Mouse (Mus musculus) thymus, postnatal 10 days (tissue): ENCODE measurements at regions not wholly inside any gene's neighbourhood (a gene's known extent, or its start where the extent isn't known, plus 50 kb on each side); places are given as distances from the start of the nearest gene placed in this dataset.

Source experiments
- DNase-seq, 2 experiments: peaks; one replicate each; pipeline ENCODE4 v3.0.0; 2021; ENCODE audit warnings: low spot score in 2 of 2

- DNase-seq, result no peak
These were observed 54.0 kb upstream of the Cerkl start for GRCm38 (mm10) chr2:79510485-79511094.

GRCm38 (mm10) chr2:79511108-79511507 lies 54.5 kb upstream of the Cerkl start:
- no peak for DNase-seq

GRCm38 (mm10) chr2:79511676-79512323 lies 55.2 kb upstream of the Cerkl start:
- DNase-seq, result peak in 1 of 2 experiments; percentile 44

GRCm38 (mm10) chr2:79512374-79512773 lies 55.8 kb upstream of the Cerkl start:
- no peak for DNase-seq

GRCm38 (mm10) chr2:79513726-79514125 lies 57.1 kb upstream of the Cerkl start:
- DNase-seq, result no peak

GRCm38 (mm10) chr2:79518046-79518750 lies 61.6 kb upstream of the Cerkl start:
- no peak for DNase-seq

GRCm38 (mm10) chr2:79519799-79520449 lies 63.3 kb upstream of the Cerkl start:
- no peak for DNase-seq

- DNase-seq, result no peak
These were observed 66.9 kb upstream of the Cerkl start for GRCm38 (mm10) chr2:79523441-79523840.

- DNase-seq, result no peak
These were observed 70.9 kb upstream of the Cerkl start for GRCm38 (mm10) chr2:79527529-79527928.

GRCm38 (mm10) chr2:79528347-79528990 lies 71.9 kb upstream of the Cerkl start:
- DNase-seq, result no peak

- no peak for DNase-seq
These were observed 72.6 kb upstream of the Cerkl start for GRCm38 (mm10) chr2:79529185-79529584.

- DNase-seq, result no peak
These were observed 76.1 kb upstream of the Cerkl start for GRCm38 (mm10) chr2:79532610-79533160.

GRCm38 (mm10) chr2:79537126-79537875 lies 80.7 kb upstream of the Cerkl start:
- DNase-seq, result no peak

- DNase-seq, result no peak
These were observed 83.8 kb upstream of the Cerkl start for GRCm38 (mm10) chr2:79540384-79540783.

GRCm38 (mm10) chr2:79542191-79542980 lies 85.8 kb upstream of the Cerkl start:
- no peak for DNase-seq

- DNase-seq, result no peak
These were observed 86.9 kb upstream of the Cerkl start for GRCm38 (mm10) chr2:79543456-79543855.

GRCm38 (mm10) chr2:79543948-79544792 lies 87.6 kb upstream of the Cerkl start:
- no peak for DNase-seq

GRCm38 (mm10) chr2:79544793-79545260 lies 88.2 kb upstream of the Cerkl start:
- no peak for DNase-seq

GRCm38 (mm10) chr2:79546206-79546605 lies 88.9 kb upstream of the Itprid2 start:
- DNase-seq, result no peak
